Mouse (Mus musculus): ENCODE results near the gene Brd4. TPM values are rescaled to one million over a fixed set of nuclear protein-coding genes. Genes with fewer than 3 reads are reported as not detected.

Brd4 gene
- polyA plus RNA-seq, 1 experiment from 2014 or later = 130 TPM

GRCm38 (mm10) chr17:32188863-32189636 is 95.5 kb downstream of the Brd4 start, which contains the start of gene Ephx3:
Gene Ephx3, minus strand, starts transcription at chr17:32189549.
- H3K36me3 ChIP-seq (ENCODE audit: control insufficient read depth, insufficient read depth, low read length) = no peaks in the 10 kb centered on the region
- H3K4me3 ChIP-seq (ENCODE audit: low read depth, low read length) = peak within 1 kb of the TSS; percentile 33
- peak within 1 kb of the TSS; percentile 74 for H3K4me2 ChIP-seq (ENCODE audit: low read depth, low read length, severe bottlenecking)
- H3K4me1 ChIP-seq (replicated peaks; ENCODE audit: control insufficient read depth, insufficient read depth, low read length) = peaks cover 4% of the 10 kb centered on the region
- DNase-seq (ENCODE audit: low spot score) (peak; percentile 60), ATAC-seq (replicated peaks; ENCODE audit: low FRiP score) (no peak)
- H3K9me3 ChIP-seq (ENCODE audit: control insufficient read depth, low read length) = no peaks in the 10 kb centered on the region
- peaks cover 10% of the 10 kb centered on the region; the same call in 1 of the 2 replicates for H3K27me3 ChIP-seq (ENCODE audit: control insufficient read depth, insufficient read depth, low read length)
- no peak within 1 kb of the TSS for H3K27ac ChIP-seq (ENCODE audit: low read depth, low read length)
- peak within 1 kb of the TSS; percentile 54 for H3K9ac ChIP-seq (ENCODE audit: low read length)
- WGBS = 5% methylated on average over 42 of the region's 42 CpGs

GRCm38 (mm10) chr17:32183017-32183416 is 101.5 kb downstream of the Brd4 start:
- H3K4me2 ChIP-seq (ENCODE audit: low read depth, low read length, severe bottlenecking) = no peak overlapping the region
- H3K9ac ChIP-seq (ENCODE audit: low read length) = no peak overlapping the region
- 15% methylated on average over 8 of the region's 8 CpGs for WGBS
- peaks cover 3% of the 10 kb centered on the region; the same call in 1 of the 2 replicates for H3K4me1 ChIP-seq (replicated peaks; ENCODE audit: control insufficient read depth, insufficient read depth, low read length)
- no peak overlapping the region for H3K4me3 ChIP-seq (ENCODE audit: low read depth, low read length)
- DNase-seq (ENCODE audit: low spot score) = peak; percentile 65
- H3K27ac ChIP-seq (ENCODE audit: low read depth, low read length) = no peak overlapping the region
- H3K27me3 ChIP-seq (ENCODE audit: control insufficient read depth, insufficient read depth, low read length) = peaks cover 1% of the 10 kb centered on the region; the same call in 1 of the 2 replicates
- H3K36me3 ChIP-seq (ENCODE audit: control insufficient read depth, insufficient read depth, low read length) = no peaks in the 10 kb centered on the region
- no peaks in the 10 kb centered on the region for H3K9me3 ChIP-seq (ENCODE audit: control insufficient read depth, low read length)
- no peak for ATAC-seq (replicated peaks; ENCODE audit: low FRiP score)

GRCm38 (mm10) chr17:32179621-32180491 is 104.7 kb downstream of the Brd4 start:
- DNase-seq (ENCODE audit: low spot score) = no peak
- WGBS = 44% methylated on average over 11 of the region's 11 CpGs
- Histone ChIP-seq H3K27me3 (ENCODE audit: control insufficient read depth, insufficient read depth, low read length) (no peaks in the 10 kb centered on the region), H3K36me3 (ENCODE audit: control insufficient read depth, insufficient read depth, low read length) (no peaks in the 10 kb centered on the region), H3K9me3 (ENCODE audit: control insufficient read depth, low read length) (no peaks in the 10 kb centered on the region), H3K4me1 (replicated peaks; ENCODE audit: control insufficient read depth, insufficient read depth, low read length) (peaks cover 3% of the 10 kb centered on the region; the same call in 1 of the 2 replicates), H3K27ac (ENCODE audit: low read depth, low read length) (peak overlapping the region; percentile 58; the same call in 1 of the 2 replicates), H3K4me2 (ENCODE audit: low read depth, low read length, severe bottlenecking) (no peak overlapping the region), H3K4me3 (ENCODE audit: low read depth, low read length) (no peak overlapping the region), H3K9ac (ENCODE audit: low read length) (no peak overlapping the region)
- peak; percentile 69 for ATAC-seq (replicated peaks; ENCODE audit: low FRiP score)

GRCm38 (mm10) chr17:32176919-32177318 is 107.6 kb downstream of the Brd4 start:
- Histone ChIP-seq H3K27ac (ENCODE audit: low read depth, low read length) (no peak overlapping the region), H3K4me2 (ENCODE audit: low read depth, low read length, severe bottlenecking) (no peak overlapping the region), H3K27me3 (ENCODE audit: control insufficient read depth, insufficient read depth, low read length) (no peaks in the 10 kb centered on the region), H3K4me1 (replicated peaks; ENCODE audit: control insufficient read depth, insufficient read depth, low read length) (no peaks in the 10 kb centered on the region; the same call in 1 of the 2 replicates), H3K4me3 (ENCODE audit: low read depth, low read length) (no peak overlapping the region), H3K36me3 (ENCODE audit: control insufficient read depth, insufficient read depth, low read length) (no peaks in the 10 kb centered on the region), H3K9ac (ENCODE audit: low read length) (no peak overlapping the region), H3K9me3 (ENCODE audit: control insufficient read depth, low read length) (no peaks in the 10 kb centered on the region)
- ATAC-seq (replicated peaks; ENCODE audit: low FRiP score) (no peak), DNase-seq (ENCODE audit: low spot score) (no peak)
- 89% methylated on average over 4 of the region's 4 CpGs for WGBS

DNA sequence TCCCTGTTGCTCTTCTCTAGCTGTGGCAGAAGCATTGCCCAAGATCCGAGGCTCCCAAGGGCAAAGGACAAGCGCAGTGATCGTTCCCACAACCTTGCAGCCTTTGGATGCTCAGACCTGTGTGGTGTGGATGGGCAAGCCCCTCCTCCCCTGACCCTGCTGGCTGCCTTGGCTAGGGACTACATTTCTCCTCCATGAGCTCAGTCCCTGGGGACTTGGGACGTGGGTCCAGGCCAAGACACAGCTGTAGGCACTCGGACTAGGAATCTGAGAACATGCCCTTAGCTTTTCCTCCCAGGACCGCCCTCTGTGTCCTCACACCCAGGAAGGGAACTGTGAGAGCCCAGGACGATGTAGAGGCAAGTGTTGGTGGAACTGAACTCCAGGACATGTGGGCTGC is 111.4 kb downstream of the Brd4 start:
- no peaks in the 10 kb centered on the region for H3K36me3 ChIP-seq (ENCODE audit: control insufficient read depth, insufficient read depth, low read length)
- 59% methylated on average over 7 of the region's 7 CpGs for whole genome bisulfite sequencing
- ATAC-seq (replicated peaks; ENCODE audit: low FRiP score) (no peak), DNase-seq (ENCODE audit: low spot score) (no peak)
- no peak overlapping the region for H3K4me3 ChIP-seq (ENCODE audit: low read depth, low read length)
- no peaks in the 10 kb centered on the region for H3K4me1 ChIP-seq (replicated peaks; ENCODE audit: control insufficient read depth, insufficient read depth, low read length)
- H3K27me3 ChIP-seq (ENCODE audit: control insufficient read depth, insufficient read depth, low read length) = no peaks in the 10 kb centered on the region
- no peak overlapping the region for H3K4me2 ChIP-seq (ENCODE audit: low read depth, low read length, severe bottlenecking)
- H3K27ac ChIP-seq (ENCODE audit: low read depth, low read length) = no peak overlapping the region
- no peaks in the 10 kb centered on the region for H3K9me3 ChIP-seq (ENCODE audit: control insufficient read depth, low read length)
- H3K9ac ChIP-seq (ENCODE audit: low read length) = no peak overlapping the region

DNA sequence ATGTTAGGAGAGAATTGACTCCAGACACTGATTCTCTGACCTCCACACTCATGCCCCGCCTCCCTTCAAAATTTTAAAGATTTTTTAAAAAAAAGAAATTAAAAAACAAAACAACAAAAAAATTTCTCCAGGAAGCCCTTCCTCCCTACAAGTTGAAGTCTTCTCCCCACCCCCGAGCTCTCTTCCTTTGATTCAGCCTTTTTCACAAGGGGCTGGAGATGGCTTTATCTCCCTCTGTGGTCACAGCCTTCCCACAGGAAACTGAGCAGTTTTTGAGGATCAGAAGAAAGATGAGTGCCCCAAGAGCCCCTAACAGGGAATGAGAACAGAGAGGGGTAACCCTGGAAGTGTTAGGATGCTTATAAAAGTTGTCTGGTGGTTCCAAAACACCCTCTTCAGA is 112.0 kb downstream of the Brd4 start:
- H3K27ac ChIP-seq (ENCODE audit: low read depth, low read length) = no peak overlapping the region
- no peak overlapping the region for H3K4me2 ChIP-seq (ENCODE audit: low read depth, low read length, severe bottlenecking)
- H3K4me3 ChIP-seq (ENCODE audit: low read depth, low read length) = no peak overlapping the region
- H3K4me1 ChIP-seq (replicated peaks; ENCODE audit: control insufficient read depth, insufficient read depth, low read length) = no peaks in the 10 kb centered on the region
- no peaks in the 10 kb centered on the region for H3K27me3 ChIP-seq (ENCODE audit: control insufficient read depth, insufficient read depth, low read length)
- WGBS = 84% methylated on average over 2 of the region's 2 CpGs
- no peak for ATAC-seq (replicated peaks; ENCODE audit: low FRiP score)
- no peaks in the 10 kb centered on the region for H3K36me3 ChIP-seq (ENCODE audit: control insufficient read depth, insufficient read depth, low read length)
- H3K9ac ChIP-seq (ENCODE audit: low read length) = no peak overlapping the region
- no peaks in the 10 kb centered on the region for H3K9me3 ChIP-seq (ENCODE audit: control insufficient read depth, low read length)
- DNase-seq (ENCODE audit: low spot score) = no peak

- no peak for DNase-seq (ENCODE audit: low spot score)
- no peak for ATAC-seq (replicated peaks; ENCODE audit: low FRiP score)
- no peak overlapping the region for H3K4me3 ChIP-seq (ENCODE audit: low read depth, low read length)
- H3K4me1 ChIP-seq (replicated peaks; ENCODE audit: control insufficient read depth, insufficient read depth, low read length) = peaks cover 2% of the 10 kb centered on the region; the same call in 1 of the 2 replicates
- no peaks in the 10 kb centered on the region; the same call in 1 of the 2 replicates for H3K27me3 ChIP-seq (ENCODE audit: control insufficient read depth, insufficient read depth, low read length)
- H3K27ac ChIP-seq (ENCODE audit: low read depth, low read length) = no peak overlapping the region
- H3K9ac ChIP-seq (ENCODE audit: low read length) = no peak overlapping the region
- H3K9me3 ChIP-seq (ENCODE audit: control insufficient read depth, low read length) = no peaks in the 10 kb centered on the region
- H3K4me2 ChIP-seq (ENCODE audit: low read depth, low read length, severe bottlenecking) = no peak overlapping the region
- WGBS = 89% methylated on average over 4 of the region's 4 CpGs
- H3K36me3 ChIP-seq (ENCODE audit: control insufficient read depth, insufficient read depth, low read length) = no peaks in the 10 kb centered on the region
Measured at GRCm38 (mm10) chr17:32169518-32170225, 114.8 kb downstream of the Brd4 start.

DNA sequence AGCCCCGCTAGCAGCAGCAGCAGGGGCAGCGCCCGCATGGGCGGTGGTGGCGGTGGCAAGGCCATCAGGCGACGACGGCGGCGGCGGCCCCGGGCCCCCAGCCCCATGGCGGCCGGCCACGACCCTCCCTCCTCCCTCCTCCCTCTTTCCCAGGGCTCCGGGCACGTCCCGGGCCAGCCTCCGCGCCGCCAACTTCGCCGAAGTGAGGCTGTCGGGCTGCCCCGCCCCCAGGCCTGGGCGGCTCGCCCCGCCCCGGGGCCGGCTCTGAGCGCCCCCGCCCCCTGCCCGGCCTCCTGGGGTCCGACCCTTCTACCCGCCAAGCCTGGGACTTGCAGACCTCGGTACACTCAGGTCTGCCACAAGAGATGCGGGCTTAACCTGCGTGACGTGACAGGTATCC is 117.8 kb downstream of the Brd4 start, which contains the start of gene Notch3:
TSS of gene Notch3 (minus strand) at position 166 of the 400 bp plus-strand sequence.
- Histone ChIP-seq H3K9ac (ENCODE audit: low read length) (peak within 1 kb of the TSS; percentile 91), H3K9me3 (ENCODE audit: control insufficient read depth, low read length) (no peaks in the 10 kb centered on the region), H3K4me1 (replicated peaks; ENCODE audit: control insufficient read depth, insufficient read depth, low read length) (peaks cover 17% of the 10 kb centered on the region), H3K27ac (ENCODE audit: low read depth, low read length) (peak within 1 kb of the TSS; percentile 86), H3K4me3 (ENCODE audit: low read depth, low read length) (peak within 1 kb of the TSS; percentile 71), H3K36me3 (ENCODE audit: control insufficient read depth, insufficient read depth, low read length) (no peaks in the 10 kb centered on the region), H3K4me2 (ENCODE audit: low read depth, low read length, severe bottlenecking) (peak within 1 kb of the TSS; percentile 59), H3K27me3 (ENCODE audit: control insufficient read depth, insufficient read depth, low read length) (no peaks in the 10 kb centered on the region; the same call in 1 of the 2 replicates)
- under 1% methylated on average over 25 of the region's 39 CpGs for WGBS
- ATAC-seq (replicated peaks; ENCODE audit: low FRiP score) = peak; percentile 60
- DNase-seq (ENCODE audit: low spot score) = peak; percentile 93

Measured in forebrain, embryonic 11.5 days (tissue).